In the genomic region with DNA sequence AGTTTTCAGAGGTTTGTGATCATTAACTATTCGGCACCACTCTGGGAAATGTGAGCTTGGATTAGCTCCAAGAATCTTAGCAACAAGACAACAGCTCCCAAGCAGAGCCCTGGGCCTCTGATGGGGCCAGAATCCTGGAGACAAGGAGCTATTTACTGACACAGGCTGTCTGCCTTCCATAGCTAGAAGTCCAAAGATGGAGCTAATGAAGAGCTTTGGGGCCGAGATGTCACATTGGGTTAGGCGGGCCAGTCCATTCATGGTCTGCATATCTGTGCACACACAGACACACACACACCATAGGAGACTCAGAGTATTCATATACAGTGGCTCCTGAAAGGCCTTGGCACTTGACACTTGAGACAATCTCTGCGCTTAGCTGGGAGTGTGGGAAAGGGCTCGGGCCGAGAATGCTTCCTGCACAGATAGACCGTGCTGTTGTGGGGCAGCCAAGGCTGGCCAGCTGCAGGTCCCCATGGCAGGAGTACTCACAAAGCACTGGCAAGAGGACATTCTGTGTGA, we compare ENCODE assay signal across 10 mouse cellular contexts. TPM values are rescaled to one million over a fixed set of nuclear protein-coding genes. Genes with fewer than 3 reads are reported as not detected.
A peak's percentile ranks its signal among the peaks of the same experiment; 100 is the strongest.
DNase-seq lines count a peak whose midpoint lies in the region; ATAC-seq and TF ChIP-seq lines count a peak whose summit lies in the region.
"Had no signal": no experiment of that assay in that cellular context is flagged by ENCODE, and none has a peak within 500 bp of the region (broad histone marks: within the 10 kb centered on the region; RNA-seq: fewer than 3 reads in every experiment).

No protein-coding gene starts in this region.

- H3K27me3 ChIP-seq in lung, embryonic 14.5 days (ENCODE audit: insufficient read depth, low read length): no peaks in the 10 kb centered on the region
- no peaks in the 10 kb centered on the region for H3K27me3 ChIP-seq in heart, embryonic 14.5 days (ENCODE audit: control insufficient read depth, insufficient read depth, low read length)
- no peaks in the 10 kb centered on the region for H3K27me3 ChIP-seq in kidney, embryonic 16.5 days (ENCODE audit: insufficient read depth, low read length)

- no peak overlapping the region for H3K4me2 ChIP-seq in lung, embryonic 14.5 days
- H3K4me2 ChIP-seq in heart, embryonic 14.5 days (ENCODE audit: low read length): peak overlapping the region; percentile 24; the same call in 1 of the 2 replicates
- no peak overlapping the region for H3K4me2 ChIP-seq in kidney, embryonic 16.5 days (replicated peaks; ENCODE audit: low read depth, low read length)

- peaks cover 43% of the 10 kb centered on the region for H3K4me1 ChIP-seq in lung, embryonic 14.5 days (ENCODE audit: insufficient read depth)
- H3K4me1 ChIP-seq in heart, embryonic 14.5 days (ENCODE audit: control insufficient read depth in 2 of 2, insufficient read depth in 2 of 2, low read length in 2 of 2): peaks cover 22 to 37% of the 10 kb centered on the region in 2 experiments
- H3K4me1 ChIP-seq in kidney, embryonic 16.5 days (ENCODE audit: insufficient read depth, low read length): peaks cover 11% of the 10 kb centered on the region; the same call in 1 of the 2 replicates

- H3K9ac ChIP-seq in lung, embryonic 14.5 days: no peak overlapping the region
- peak overlapping the region; percentile 56 for H3K9ac ChIP-seq in heart, embryonic 14.5 days (ENCODE audit: low read length)
- H3K9ac ChIP-seq in kidney, embryonic 16.5 days (replicated peaks; ENCODE audit: low read length): no peak overlapping the region

- WGBS in lung, embryonic 14.5 days: 24% methylated on average over 7 of the region's 7 CpGs
- WGBS in heart, embryonic 14.5 days: 10% methylated on average over 7 of the region's 7 CpGs
- 59% methylated on average over 7 of the region's 7 CpGs for WGBS in kidney, embryonic 16.5 days

- H3K27ac ChIP-seq in lung, embryonic 14.5 days (ENCODE audit: low read depth): peak overlapping the region; percentile 92
- peak overlapping the region; percentile 80 to 97 for H3K27ac ChIP-seq in heart, embryonic 14.5 days (replicated peaks in 1 of 2; ENCODE audit: control insufficient read depth in 1 of 2, insufficient read depth in 1 of 2, low read depth in 2 of 2, low read length in 2 of 2)
- H3K27ac ChIP-seq in kidney, embryonic 16.5 days (ENCODE audit: low read length): peak overlapping the region; percentile 61

- no peak overlapping the region for H3K4me3 ChIP-seq in lung, embryonic 14.5 days (ENCODE audit: low read depth, low read length)
- H3K4me3 ChIP-seq in heart, embryonic 14.5 days (ENCODE audit: control insufficient read depth in 1 of 2, insufficient read depth in 1 of 2, low read depth in 1 of 2, low read length in 2 of 2): no peak overlapping the region
- no peak overlapping the region for H3K4me3 ChIP-seq in kidney, embryonic 16.5 days (ENCODE audit: low read length)
- H3K4me3 ChIP-seq: myocyte had no signal

- ATAC-seq in lung, embryonic 14.5 days (ENCODE audit: insufficient read depth): peak; percentile 85
- peak; percentile 57; the same call in 1 of the 2 replicates for ATAC-seq in heart, embryonic 14.5 days (ENCODE audit: insufficient number of reproducible peaks, insufficient read depth, low FRiP score, low read depth)
- peak; percentile 60 for ATAC-seq in kidney, embryonic 16.5 days (ENCODE audit: low FRiP score, low TSS enrichment)

- TF ChIP-seq CTCF in lung, embryonic 14.5 days (IDR thresholded peaks at IDR 0.05; ENCODE audit: low read depth): no peak

- no peaks in the 10 kb centered on the region for H3K9me3 ChIP-seq in lung, embryonic 14.5 days (ENCODE audit: low read depth, low read length)
- H3K9me3 ChIP-seq in heart, embryonic 14.5 days (ENCODE audit: control insufficient read depth, low read length): peaks cover 4% of the 10 kb centered on the region; the same call in 1 of the 2 replicates
- H3K9me3 ChIP-seq in kidney, embryonic 16.5 days (ENCODE audit: low read length): peaks cover 6% of the 10 kb centered on the region; the same call in 1 of the 2 replicates
- H3K9me3 ChIP-seq: G1E had no signal

- H3K36me3 ChIP-seq in lung, embryonic 14.5 days (ENCODE audit: insufficient read depth): no peaks in the 10 kb centered on the region
- H3K36me3 ChIP-seq in heart, embryonic 14.5 days (ENCODE audit: control insufficient read depth, insufficient read depth, low read length): no peaks in the 10 kb centered on the region
- no peaks in the 10 kb centered on the region for H3K36me3 ChIP-seq in kidney, embryonic 16.5 days (ENCODE audit: insufficient read depth, low read length)
- H3K36me3 ChIP-seq: G1E had no signal

- peak; percentile 95 for DNase-seq in lung, embryonic 14.5 days
- DNase-seq in lung, adult 18-20 months: no peak
- peak; percentile 73 for DNase-seq in retina, postnatal 1 day
- DNase-seq in cerebellum, adult 18-20 months: no peak
- DNase-seq in yolk sac, embryonic 10.5 days (ENCODE audit: low spot score): no peak
- DNase-seq in embryo, embryonic 9.5 days (ENCODE audit: extremely low spot score): no peak

RNA-seq across cellular contexts. Expression of gene Ppp1r3c, which starts 39.8 kb away (rescaled TPM):
- 67.5 and 80.9 TPM in 2 replicates for polyA plus RNA-seq in lung, embryonic 14.5 days (2014; fragmentation: Nextera tagmentation; extraction: Ambion mirVana)
- polyA plus RNA-seq in heart, embryonic 14.5 days (2014; fragmentation: Nextera tagmentation; extraction: Ambion mirVana): 106 and 113 TPM in 2 replicates
- 22.1 and 24.5 TPM in 2 replicates for polyA plus RNA-seq in kidney, embryonic 16.5 days (2015; fragmentation: Nextera tagmentation; extraction: Ambion mirVana)
- polyA plus RNA-seq: G1E, myocyte had no signal

Comparison
In these comparisons a context has a peak if more than half of its experiments do, and no peak if none do; other contexts are left out.
1. DNase-seq: peak in lung, embryonic 14.5 days (single experiment) and retina, postnatal 1 day (single experiment); none in lung, adult 18-20 months (0 of 2), cerebellum, adult 18-20 months (0 of 2), yolk sac, embryonic 10.5 days (single experiment) and embryo, embryonic 9.5 days (single experiment).
2. Peak in every context shown above with its lines, with median percentiles within 50 percentile points of each other: ATAC-seq and H3K27ac ChIP-seq.